Mouse (Mus musculus): ENCODE measurements around the gene Nrcam. TPM values are rescaled to one million over a fixed set of nuclear protein-coding genes. Genes with fewer than 3 reads are reported as not detected.

Gene Nrcam
- total and polyA plus RNA-seq, 3 experiments, result 0.16 to 0.23 (median 0.20) TPM

DNA sequence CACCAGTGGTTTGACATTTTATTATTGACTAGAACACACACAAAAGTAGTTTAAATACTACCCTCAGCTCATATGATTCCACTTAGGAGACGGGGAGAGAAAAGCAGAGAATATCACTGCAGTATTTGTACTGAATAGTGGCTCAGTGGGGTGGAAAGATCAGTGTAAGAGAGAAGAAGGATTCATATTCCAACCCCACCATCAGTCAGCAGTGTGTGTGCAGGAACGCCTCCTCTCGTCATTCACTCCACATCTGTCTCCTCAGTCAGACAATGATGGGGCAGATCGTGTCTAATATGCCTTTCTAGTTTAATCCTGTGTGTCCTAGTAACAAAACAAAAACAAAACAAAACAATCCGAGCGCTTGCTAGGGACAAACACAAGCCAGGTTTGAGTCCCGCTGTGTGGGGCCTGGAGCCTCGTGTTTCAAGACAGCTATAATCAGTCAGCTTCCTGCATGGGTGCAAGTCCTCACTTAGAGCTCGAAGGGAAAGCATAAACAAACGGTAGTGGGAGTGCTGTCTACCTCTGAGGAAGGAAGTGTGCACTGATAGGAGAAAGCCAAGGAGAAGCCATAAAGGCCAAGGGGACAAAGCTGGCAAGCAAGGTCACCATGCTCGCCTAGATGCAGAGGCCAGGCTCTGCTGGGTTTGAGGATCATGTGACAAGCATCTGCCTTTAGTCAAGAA lies 273.7 kb downstream of the Nrcam start:
- Histone ChIP-seq H3K79me2 (replicated peaks; ENCODE audit: control insufficient read depth, insufficient read depth, low read length) (no peaks in the 10 kb centered on the region), H3K27ac (no peak overlapping the region), H3K27me3 (ENCODE audit: control insufficient read depth, insufficient read depth, low read length) (no peaks in the 10 kb centered on the region), H3K36me3 (ENCODE audit: control insufficient read depth, insufficient read depth, low read length) (no peaks in the 10 kb centered on the region), H3K9ac (ENCODE audit: low read depth, low read length) (no peak overlapping the region), H3K4me1 (ENCODE audit: control insufficient read depth, insufficient read depth, low read length) (no peaks in the 10 kb centered on the region; the same call in 1 of the 2 replicates), H3K4me3 (no peak overlapping the region)
- intact Hi-C loops (cut with DNase I), result no loop called here
- TF ChIP-seq POLR2A (IDR thresholded peaks at IDR 0.05; ENCODE audit: insufficient read depth, low read depth, low read length), result no peak
- no peak for TF ChIP-seq EP300 (IDR thresholded peaks at IDR 0.05; ENCODE audit: insufficient read depth, low read depth, low read length)
- TF ChIP-seq CTCF (IDR thresholded peaks at IDR 0.05), result no peak
- WGBS, result 31% methylated on average over 11 of the region's 11 CpGs
- no peak for DNase-seq

- H3K4me3 ChIP-seq, result no peak overlapping the region
- H3K4me1 ChIP-seq (ENCODE audit: control insufficient read depth, insufficient read depth, low read length), result no peaks in the 10 kb centered on the region; the same call in 1 of the 2 replicates
- no peak for DNase-seq
- 53% methylated on average over 5 of the region's 5 CpGs for WGBS
- intact Hi-C loops (cut with DNase I), result no loop called here
- H3K27ac ChIP-seq, result no peak overlapping the region
- H3K27me3 ChIP-seq (ENCODE audit: control insufficient read depth, insufficient read depth, low read length), result no peaks in the 10 kb centered on the region
- H3K79me2 ChIP-seq (replicated peaks; ENCODE audit: control insufficient read depth, insufficient read depth, low read length), result no peaks in the 10 kb centered on the region
- TF ChIP-seq CTCF (IDR thresholded peaks at IDR 0.05) (peak; percentile 21; the same call in 1 of the 2 replicates), POLR2A (IDR thresholded peaks at IDR 0.05; ENCODE audit: insufficient read depth, low read depth, low read length) (no peak), EP300 (IDR thresholded peaks at IDR 0.05; ENCODE audit: insufficient read depth, low read depth, low read length) (no peak)
- no peaks in the 10 kb centered on the region for H3K36me3 ChIP-seq (ENCODE audit: control insufficient read depth, insufficient read depth, low read length)
- no peak overlapping the region for H3K9ac ChIP-seq (ENCODE audit: low read depth, low read length)
Measured at GRCm38 (mm10) chr12:44602958-44603331, 274.3 kb downstream of the Nrcam start.

DNA sequence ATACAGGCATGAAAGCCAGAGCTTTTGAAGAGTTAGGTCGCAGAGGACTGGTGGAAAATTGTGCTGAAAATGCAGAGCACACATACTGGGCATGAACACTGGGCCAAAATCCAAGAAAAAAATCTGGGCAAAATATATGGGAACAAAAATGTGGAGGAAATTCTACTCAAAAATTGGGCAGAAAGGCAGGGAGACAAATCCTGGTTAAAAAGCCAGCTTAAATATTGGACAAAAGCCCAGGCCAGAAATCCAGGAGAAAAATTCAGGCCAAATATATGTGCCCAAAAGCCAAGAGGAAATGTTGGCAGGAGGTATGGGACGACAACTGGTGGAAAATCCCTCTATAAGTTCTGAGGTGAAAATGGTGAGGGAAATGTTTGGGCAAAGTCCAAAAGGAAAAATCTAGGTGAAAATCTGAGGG lies 288.3 kb downstream of the Nrcam start:
- Histone ChIP-seq H3K79me2 (replicated peaks; ENCODE audit: control insufficient read depth, insufficient read depth, low read length) (no peaks in the 10 kb centered on the region), H3K4me1 (ENCODE audit: control insufficient read depth, insufficient read depth, low read length) (no peaks in the 10 kb centered on the region), H3K4me3 (no peak overlapping the region), H3K36me3 (ENCODE audit: control insufficient read depth, insufficient read depth, low read length) (no peaks in the 10 kb centered on the region), H3K9ac (ENCODE audit: low read depth, low read length) (no peak overlapping the region), H3K27ac (no peak overlapping the region), H3K27me3 (ENCODE audit: control insufficient read depth, insufficient read depth, low read length) (no peaks in the 10 kb centered on the region)
- intact Hi-C loops (cut with DNase I), result no loop called here
- 63% methylated on average over 2 of the region's 2 CpGs for WGBS
- no peak for TF ChIP-seq CTCF (IDR thresholded peaks at IDR 0.05)
- no peak for TF ChIP-seq EP300 (IDR thresholded peaks at IDR 0.05; ENCODE audit: insufficient read depth, low read depth, low read length)
- TF ChIP-seq POLR2A (IDR thresholded peaks at IDR 0.05; ENCODE audit: insufficient read depth, low read depth, low read length), result no peak
- DNase-seq, result no peak

- Histone ChIP-seq H3K4me1 (ENCODE audit: control insufficient read depth, insufficient read depth, low read length) (no peaks in the 10 kb centered on the region), H3K36me3 (ENCODE audit: control insufficient read depth, insufficient read depth, low read length) (no peaks in the 10 kb centered on the region), H3K4me3 (no peak overlapping the region), H3K27ac (no peak overlapping the region), H3K9ac (ENCODE audit: low read depth, low read length) (no peak overlapping the region), H3K79me2 (replicated peaks; ENCODE audit: control insufficient read depth, insufficient read depth, low read length) (no peaks in the 10 kb centered on the region), H3K27me3 (ENCODE audit: control insufficient read depth, insufficient read depth, low read length) (no peaks in the 10 kb centered on the region)
- no peak for TF ChIP-seq EP300 (IDR thresholded peaks at IDR 0.05; ENCODE audit: insufficient read depth, low read depth, low read length)
- no peak for TF ChIP-seq POLR2A (IDR thresholded peaks at IDR 0.05; ENCODE audit: insufficient read depth, low read depth, low read length)
- no peak for TF ChIP-seq CTCF (IDR thresholded peaks at IDR 0.05)
- intact Hi-C loops (cut with DNase I), result no loop called here
- no peak for DNase-seq
- 64% methylated on average over 1 of the region's 1 CpGs for WGBS
Measured at GRCm38 (mm10) chr12:44617488-44617887, 288.8 kb downstream of the Nrcam start.

DNA sequence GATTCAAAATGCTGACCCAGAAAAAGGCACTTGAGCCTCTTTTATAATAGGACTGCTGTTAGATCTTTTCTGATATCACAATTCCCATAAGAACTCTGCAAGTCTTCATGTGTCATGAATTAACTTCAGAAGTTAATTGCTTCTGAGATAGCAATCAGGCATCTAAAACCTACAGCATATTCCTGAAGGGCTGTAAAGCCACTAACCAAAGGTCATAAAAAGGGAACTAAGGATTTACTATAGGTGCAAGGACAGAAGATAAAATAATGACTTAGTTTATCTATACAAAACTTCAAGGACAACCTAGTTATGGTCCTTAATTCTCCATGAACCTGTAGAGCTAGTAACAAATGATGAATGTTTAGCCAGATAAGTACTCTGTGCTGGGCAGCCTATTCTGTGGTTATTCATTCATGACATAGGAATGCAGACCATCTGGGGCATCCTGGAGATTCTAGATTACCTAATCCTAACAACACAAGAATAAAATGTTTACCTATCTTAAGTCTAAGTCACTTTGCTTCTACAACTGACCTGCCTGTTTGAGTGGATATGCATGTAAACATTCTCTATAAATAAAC lies 310.7 kb downstream of the Nrcam start:
- H3K27ac ChIP-seq, result no peak overlapping the region
- TF ChIP-seq CTCF (IDR thresholded peaks at IDR 0.05), result no peak
- TF ChIP-seq EP300 (IDR thresholded peaks at IDR 0.05; ENCODE audit: insufficient read depth, low read depth, low read length), result no peak
- TF ChIP-seq POLR2A (IDR thresholded peaks at IDR 0.05; ENCODE audit: insufficient read depth, low read depth, low read length), result no peak
- no peaks in the 10 kb centered on the region for H3K36me3 ChIP-seq (ENCODE audit: control insufficient read depth, insufficient read depth, low read length)
- H3K9ac ChIP-seq (ENCODE audit: low read depth, low read length), result no peak overlapping the region
- intact Hi-C loops (cut with DNase I), result no loop called here
- H3K4me3 ChIP-seq, result no peak overlapping the region
- no peaks in the 10 kb centered on the region for H3K27me3 ChIP-seq (ENCODE audit: control insufficient read depth, insufficient read depth, low read length)
- DNase-seq, result no peak
- H3K4me1 ChIP-seq (ENCODE audit: control insufficient read depth, insufficient read depth, low read length), result no peaks in the 10 kb centered on the region
- H3K79me2 ChIP-seq (replicated peaks; ENCODE audit: control insufficient read depth, insufficient read depth, low read length), result no peaks in the 10 kb centered on the region

- Histone ChIP-seq H3K79me2 (replicated peaks; ENCODE audit: control insufficient read depth, insufficient read depth, low read length) (no peaks in the 10 kb centered on the region), H3K9ac (ENCODE audit: low read depth, low read length) (no peak overlapping the region), H3K27me3 (ENCODE audit: control insufficient read depth, insufficient read depth, low read length) (no peaks in the 10 kb centered on the region), H3K4me3 (no peak overlapping the region), H3K27ac (no peak overlapping the region), H3K4me1 (ENCODE audit: control insufficient read depth, insufficient read depth, low read length) (no peaks in the 10 kb centered on the region), H3K36me3 (ENCODE audit: control insufficient read depth, insufficient read depth, low read length) (no peaks in the 10 kb centered on the region)
- DNase-seq, result no peak
- intact Hi-C loops (cut with DNase I), result no loop called here
- 11% methylated on average over 1 of the region's 1 CpGs for WGBS
- TF ChIP-seq POLR2A (IDR thresholded peaks at IDR 0.05; ENCODE audit: insufficient read depth, low read depth, low read length) (no peak), EP300 (IDR thresholded peaks at IDR 0.05; ENCODE audit: insufficient read depth, low read depth, low read length) (no peak), CTCF (IDR thresholded peaks at IDR 0.05) (no peak)
Measured at GRCm38 (mm10) chr12:44640579-44640978, 311.9 kb downstream of the Nrcam start.

Other genes starting within 250 kb of the Nrcam start
- 10 to 100 TPM; 42.7 to 51.3 TPM for gene Dnajb9, start 118.6 kb upstream of the Nrcam start, total RNA-seq (2021)
- gene Dnajb9, start 118.6 kb upstream of the Nrcam start, polyA plus RNA-seq (2012; rRNA removed), result 5.9 and 14.2 TPM in 2 replicates
- gene Pnpla8, start 107.5 kb upstream of the Nrcam start, total RNA-seq (2021), result 100 to 1,000 TPM; 132 to 162 TPM
- gene Pnpla8, start 107.5 kb upstream of the Nrcam start, polyA plus RNA-seq (2012; rRNA removed), result 26.7 and 64.6 TPM in 2 replicates